Mouse (Mus musculus): Measurements from ENCODE around the gene Lrrc45. TPM values are rescaled to one million over a fixed set of nuclear protein-coding genes. Genes with fewer than 3 reads are reported as not detected.

The Lrrc45 gene
- 10 to 100 TPM; 12.8 to 17.1 TPM for total RNA-seq (2023)

DNA sequence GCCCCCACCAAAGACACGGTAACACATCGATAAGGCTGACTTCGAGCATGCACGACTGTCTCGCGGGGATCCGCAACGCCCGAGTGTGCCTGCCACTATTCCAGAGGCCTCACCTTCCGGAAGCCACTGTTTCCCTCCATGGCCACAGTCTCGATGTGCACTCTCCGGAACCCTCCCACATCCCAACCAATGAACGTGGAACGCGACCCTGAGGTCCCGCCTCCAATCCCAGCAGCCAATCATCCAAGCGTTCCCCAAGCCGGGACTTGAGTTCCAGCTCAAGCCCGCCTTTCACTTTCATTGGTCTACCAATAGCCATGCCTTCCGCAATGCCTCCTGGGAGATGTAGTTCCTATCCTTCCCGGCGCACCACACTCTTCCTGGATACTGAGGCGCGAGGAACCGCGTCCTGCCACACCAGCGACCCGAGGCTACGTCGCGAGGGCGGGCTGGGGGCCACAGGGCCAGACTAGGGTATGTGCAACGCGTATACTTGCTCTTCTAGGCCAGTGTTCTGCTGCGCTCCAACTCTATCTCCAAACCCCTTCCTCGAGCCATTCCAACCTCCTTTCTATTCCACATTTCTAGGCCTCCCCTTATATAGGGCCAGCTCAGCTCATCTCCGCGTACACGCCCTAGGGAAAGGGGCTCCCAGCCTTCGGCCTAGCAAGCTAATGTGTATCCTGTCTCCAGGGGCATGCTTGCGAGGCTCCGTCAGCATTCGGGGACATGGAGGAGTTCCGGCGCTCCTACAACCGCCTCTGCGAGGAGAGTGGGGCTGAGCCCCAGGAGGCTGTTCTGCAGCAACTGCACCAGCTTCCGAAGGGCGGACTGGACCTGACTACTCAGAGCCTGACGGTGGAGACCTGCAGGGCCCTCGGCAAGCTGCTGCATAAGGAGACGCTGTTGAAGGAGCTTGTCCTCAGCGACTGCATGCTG, at the start of gene Lrrc45, which contains the start of gene Cenpx:
Gene Lrrc45, plus strand, starts transcription at position 346 of the 939 bp plus-strand sequence.
Gene Cenpx, minus strand, starts transcription at position 159 of the 939 bp plus-strand sequence.

DNA sequence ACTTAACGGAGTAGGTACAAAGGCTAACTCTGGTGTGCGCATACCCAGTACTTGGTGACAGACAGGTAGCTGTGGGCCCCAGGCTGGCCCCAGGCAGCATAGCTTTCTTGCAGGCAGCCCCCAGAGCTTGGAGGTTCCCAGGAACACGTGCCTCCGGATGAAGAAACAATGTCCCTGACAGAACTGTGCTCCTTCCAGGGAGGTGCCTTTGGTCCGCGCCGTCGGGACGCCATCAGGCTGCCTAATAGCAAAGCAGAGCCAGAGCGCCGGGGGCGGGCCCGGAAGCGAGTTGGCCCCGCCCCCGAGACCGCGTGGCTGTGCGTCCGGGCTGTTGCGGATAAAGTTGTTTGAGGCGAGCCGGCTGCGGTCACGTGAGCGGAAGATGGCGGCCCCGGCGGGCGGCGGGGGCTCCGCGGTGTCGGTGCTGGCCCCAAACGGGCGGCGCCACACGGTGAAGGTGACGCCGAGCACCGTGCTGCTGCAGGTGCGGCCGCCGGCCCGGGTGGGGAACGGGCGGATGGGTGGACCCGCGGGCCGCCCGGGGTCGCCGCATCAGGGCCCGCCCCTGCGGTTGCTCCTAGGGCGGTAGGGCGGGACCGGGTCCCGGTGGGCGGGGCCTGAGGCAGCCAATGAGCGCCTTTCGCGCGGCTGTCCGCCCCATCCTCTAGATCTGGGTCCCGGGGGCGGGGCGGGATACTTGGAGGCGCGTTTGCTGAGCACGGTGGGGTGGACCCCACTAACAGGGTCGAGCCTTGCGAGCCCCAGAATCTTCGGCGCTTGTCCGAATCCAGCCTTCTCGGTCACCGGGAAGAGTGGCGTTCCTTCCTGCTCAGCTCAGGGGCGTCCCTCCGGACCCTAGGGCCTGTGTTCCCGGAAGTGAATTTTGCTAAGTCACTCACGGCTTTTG, 40.8 kb upstream of the Lrrc45 start, which contains the start of gene Aspscr1:
Gene Aspscr1, plus strand, starts transcription at position 287 of the 907 bp plus-strand sequence.

DNA sequence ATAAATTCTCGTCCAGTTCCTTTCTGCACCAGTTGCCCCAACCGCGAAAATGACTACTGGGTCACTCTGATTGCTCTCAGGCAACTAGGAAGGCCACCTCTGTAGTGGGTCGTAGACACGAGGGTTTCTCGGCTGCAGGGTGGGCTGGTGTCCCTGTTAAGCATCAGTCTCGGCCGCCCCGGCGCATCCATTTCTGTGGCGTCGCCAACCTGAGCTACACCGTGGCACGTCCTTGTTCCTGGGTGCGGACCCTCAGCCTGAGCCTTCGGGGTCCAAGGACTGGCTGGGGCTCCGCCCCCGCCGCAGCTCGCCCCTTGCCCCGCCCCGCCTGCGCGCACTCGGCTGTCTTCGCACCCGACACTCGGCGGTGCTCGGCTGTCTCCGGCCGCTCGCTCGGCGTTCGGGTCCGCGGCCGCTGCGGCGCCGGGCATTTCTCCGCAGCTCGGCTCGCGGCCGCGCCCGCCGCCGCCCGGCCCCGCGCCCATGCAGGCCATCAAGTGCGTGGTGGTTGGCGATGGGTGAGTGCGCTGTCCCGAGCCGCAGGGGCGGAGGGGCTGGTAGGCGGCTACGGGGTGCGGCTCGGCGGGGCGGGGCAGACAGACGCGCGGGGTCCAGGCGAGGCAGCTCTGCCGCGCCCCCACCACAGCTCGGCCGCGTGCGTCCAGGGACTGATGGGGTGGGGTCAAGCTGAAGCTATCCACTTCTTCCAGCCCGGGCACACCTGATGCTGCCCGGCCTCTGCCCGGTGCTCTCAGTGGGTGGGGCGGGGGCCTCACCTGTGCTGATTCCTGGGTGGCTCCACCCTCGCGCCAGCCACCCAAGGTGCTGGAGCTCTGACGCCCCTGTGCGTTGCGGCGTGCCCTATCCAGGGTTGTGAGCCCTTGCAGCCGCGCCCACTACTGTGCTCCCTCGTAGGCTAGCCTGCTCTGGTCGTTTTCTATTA, 7.7 kb downstream of the Lrrc45 start, which contains the start of gene Rac3:
Gene Rac3, plus strand, starts transcription at position 347 of the 943 bp plus-strand sequence.

DNA sequence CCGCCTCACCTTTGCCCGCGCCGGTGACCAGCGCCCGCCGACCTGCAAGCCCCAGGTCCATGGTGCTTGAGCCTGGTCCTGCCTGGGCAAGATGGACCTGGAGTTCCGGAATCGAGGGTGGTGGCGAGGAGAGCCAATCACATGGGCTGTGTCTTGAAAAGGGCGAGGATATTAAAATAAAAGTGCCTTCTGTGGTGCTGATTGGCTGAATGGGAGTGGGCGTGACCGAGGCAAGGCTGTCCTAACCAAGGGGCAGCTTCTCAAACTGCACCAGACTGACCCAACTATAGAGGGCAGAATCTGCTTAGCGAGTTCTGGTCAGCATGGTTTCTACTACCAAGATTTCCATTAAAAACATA, 13.4 kb downstream of the Lrrc45 start, which contains the start of gene Dcxr:
Gene Dcxr, minus strand, starts transcription at position 113 of the 359 bp plus-strand sequence.

DNA sequence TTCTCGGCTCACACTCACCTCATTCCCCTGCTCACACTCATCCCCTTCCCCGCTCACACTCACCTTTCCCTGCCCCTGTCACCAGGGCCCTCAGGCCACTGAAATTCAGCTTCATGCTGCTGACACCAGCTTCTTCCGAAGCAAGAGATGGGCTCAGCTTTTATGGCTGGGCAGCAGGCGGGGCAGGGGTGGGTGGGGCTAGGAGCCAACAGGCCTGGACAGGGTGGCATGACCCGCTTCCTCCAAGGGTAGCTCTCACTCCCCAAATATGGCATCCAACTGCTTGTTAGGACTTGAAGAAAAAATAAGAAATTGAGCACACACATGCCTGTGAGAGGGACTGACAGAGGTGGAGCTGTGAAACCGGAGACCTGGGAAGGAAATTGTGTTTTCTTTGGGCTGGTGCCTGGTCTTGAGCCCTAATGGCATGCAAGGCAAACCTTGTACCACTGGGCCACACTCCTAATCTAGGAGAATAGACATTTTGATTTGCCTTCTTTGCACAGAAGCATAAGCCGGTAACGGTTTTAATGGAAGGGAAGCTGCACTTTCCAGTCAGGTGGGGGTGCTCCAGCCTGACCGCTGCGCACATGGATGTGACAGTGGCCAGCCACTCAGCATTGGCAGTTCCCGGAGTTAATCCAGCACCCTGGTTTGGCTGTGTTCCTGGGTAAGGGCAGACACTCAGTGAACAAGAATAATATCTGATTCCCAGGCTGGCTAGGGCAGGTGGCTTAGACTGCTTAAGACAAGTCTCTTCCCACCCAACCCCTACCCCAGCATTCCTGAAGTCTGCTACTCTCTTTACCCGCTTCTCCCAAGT, 18.3 kb downstream of the Lrrc45 start, which contains the start of gene Cbr2:
Gene Cbr2, minus strand, starts transcription at position 257 of the 823 bp plus-strand sequence.

DNA sequence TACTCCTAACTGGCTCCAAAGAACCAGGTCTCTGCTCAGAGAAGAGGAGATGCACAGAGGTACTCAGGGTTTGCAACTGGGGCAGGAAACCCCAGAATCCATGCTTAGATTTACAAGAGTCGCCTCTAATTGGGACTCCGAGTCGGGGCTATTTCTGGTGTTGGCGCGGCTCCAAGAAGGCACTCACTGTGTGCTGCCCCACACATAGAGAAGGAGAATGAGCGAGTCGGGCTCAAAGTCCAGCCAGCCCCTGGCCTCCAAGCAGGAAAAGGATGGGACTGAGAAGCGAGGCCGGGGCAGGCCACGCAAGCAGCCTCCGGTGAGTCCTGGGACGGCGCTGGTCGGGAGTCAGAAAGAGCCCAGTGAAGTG, 48.9 kb downstream of the Lrrc45 start, which contains the start of gene Hmga1b:
Gene Hmga1b, plus strand, starts transcription at position 123 of the 370 bp plus-strand sequence.

Other genes starting within 250 kb of the Lrrc45 start
- gene Arl16, start 246.3 kb upstream of the Lrrc45 start, total RNA-seq (2023) = 10 to 100 TPM in 1 of 2 experiments, 1 to 10 TPM in 1; 8.7 to 10.5 TPM
- gene Mrpl12, start 229.3 kb upstream of the Lrrc45 start, total RNA-seq (2023) = 10 to 100 TPM; 18.3 to 23.1 TPM
- gene Slc25a10, start 222.1 kb upstream of the Lrrc45 start, total RNA-seq (2023) = 10 to 100 TPM; 16.4 to 19.3 TPM
- not detected for gene Gcgr, start 183.2 kb upstream of the Lrrc45 start, total RNA-seq (2023)
- 10 to 100 TPM; 34.2 to 37.3 TPM for gene Mcrip1, start 164.2 kb upstream of the Lrrc45 start, total RNA-seq (2023)
- gene Ppp1r27, start 162.8 kb upstream of the Lrrc45 start, total RNA-seq (2023) = under 1 TPM in 1 of 2 experiments, not detected in 1; 0.75 TPM
- gene P4hb, start 140.7 kb upstream of the Lrrc45 start, total RNA-seq (2023) = 100 to 1,000 TPM; 266 to 274 TPM
- gene Arhgdia, start 132.3 kb upstream of the Lrrc45 start, total RNA-seq (2023) = 100 to 1,000 TPM; 361 to 393 TPM
- 100 to 1,000 TPM; 143 to 147 TPM for gene Alyref, start 115.6 kb upstream of the Lrrc45 start, total RNA-seq (2023)
- gene Anapc11, start 115.5 kb upstream of the Lrrc45 start, total RNA-seq (2023) = 10 to 100 TPM; 49.3 to 52.8 TPM
- gene Npb, start 105.4 kb upstream of the Lrrc45 start, total RNA-seq (2023) = 1 to 10 TPM; 1.2 to 1.5 TPM
- 10 to 100 TPM; 37.2 to 38.3 TPM for gene Pcyt2, start 96.0 kb upstream of the Lrrc45 start, total RNA-seq (2023)
- gene Sirt7, start 88.7 kb upstream of the Lrrc45 start, total RNA-seq (2023) = 100 to 1,000 TPM; 119 to 120 TPM
- 100 to 1,000 TPM; 107 to 135 TPM for gene Mafg, start 80.3 kb upstream of the Lrrc45 start, total RNA-seq (2023)
- gene Pycr1, start 70.2 kb upstream of the Lrrc45 start, total RNA-seq (2023) = 1 to 10 TPM; 1.1 to 1.2 TPM
- not detected for gene Myadml2, start 65.8 kb upstream of the Lrrc45 start, total RNA-seq (2023)
- gene Notum, start 52.8 kb upstream of the Lrrc45 start, total RNA-seq (2023) = under 1 TPM in 1 of 2 experiments, not detected in 1; 0.39 TPM
- 10 to 100 TPM; 85.4 to 88.2 TPM for gene Aspscr1, start 41.0 kb upstream of the Lrrc45 start, total RNA-seq (2023)
- 10 to 100 TPM; 33.5 to 39.0 TPM for gene Cenpx, start 187 bp upstream of the Lrrc45 start, total RNA-seq (2023)
- gene Rac3, start 7.5 kb downstream of the Lrrc45 start, total RNA-seq (2023) = under 1 TPM in 1 of 2 experiments, not detected in 1; 0.33 TPM
- gene Dcxr, start 13.4 kb downstream of the Lrrc45 start, total RNA-seq (2023) = 1 to 10 TPM; 8.3 to 8.5 TPM
- 1 to 10 TPM; 7.3 to 9.0 TPM for gene Cbr2, start 18.2 kb downstream of the Lrrc45 start, total RNA-seq (2023)
- 10 to 100 TPM; 40.0 to 43.8 TPM for gene Hmga1b, start 48.9 kb downstream of the Lrrc45 start, total RNA-seq (2023)
- 10 to 100 TPM; 14.0 to 15.3 TPM for gene Rfng, start 70.3 kb downstream of the Lrrc45 start, total RNA-seq (2023)
- gene Gps1, start 70.3 kb downstream of the Lrrc45 start, total RNA-seq (2023) = 10 to 100 TPM; 38.0 to 39.9 TPM
- 10 to 100 TPM; 31.0 to 32.0 TPM for gene Dus1l, start 82.5 kb downstream of the Lrrc45 start, total RNA-seq (2023)
- gene Fasn, start 110.6 kb downstream of the Lrrc45 start, total RNA-seq (2023) = 10 to 100 TPM; 28.3 to 29.7 TPM
- gene Ccdc57, start 218.9 kb downstream of the Lrrc45 start, total RNA-seq (2023) = 1 to 10 TPM; 4.2 to 4.5 TPM
- gene Slc16a3, start 234.6 kb downstream of the Lrrc45 start, total RNA-seq (2023) = 100 to 1,000 TPM; 484 to 693 TPM

Data from neutrophil, adult 83 days (primary cell).